Mouse (Mus musculus): ENCODE data around the gene Pex14. TPM values are rescaled to one million over a fixed set of nuclear protein-coding genes. Genes with fewer than 3 reads are reported as not detected.
"Not testable (repeated sequence)": the region's sequence is repeated elsewhere in the genome, so short reads cannot be mapped to it uniquely, and the experiment has no call there.

The Pex14 gene
- total RNA-seq, 2 experiments from 2014 or later, result 18.6 to 20.2 TPM

DNA sequence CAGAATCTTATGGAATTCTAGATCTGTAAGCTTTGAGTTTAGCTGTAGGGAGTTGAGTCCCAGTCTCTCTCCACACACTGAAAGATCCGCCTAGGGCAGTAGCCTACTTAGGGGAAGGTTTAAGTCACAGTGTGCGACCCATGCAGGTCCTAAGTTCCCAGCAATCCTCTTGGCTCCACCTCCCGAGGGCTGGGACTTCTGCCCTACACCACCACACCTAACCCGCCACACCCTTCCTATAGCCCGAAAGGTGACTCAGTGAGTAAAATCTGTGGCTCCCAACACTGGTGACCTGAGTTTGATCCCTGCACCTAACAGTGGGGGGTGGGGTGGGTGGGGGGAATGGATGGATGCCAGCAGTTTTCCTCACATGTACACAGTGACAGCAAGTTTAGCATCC, 23.8 kb upstream of the Pex14 start:
- intact Hi-C loops (cut with DNase I), result no loop called here
- no peak for DNase-seq

GRCm38 (mm10) chr4:149119978-149120562, 20.4 kb upstream of the Pex14 start:
- DNase-seq, result not testable (repeated sequence)

DNA sequence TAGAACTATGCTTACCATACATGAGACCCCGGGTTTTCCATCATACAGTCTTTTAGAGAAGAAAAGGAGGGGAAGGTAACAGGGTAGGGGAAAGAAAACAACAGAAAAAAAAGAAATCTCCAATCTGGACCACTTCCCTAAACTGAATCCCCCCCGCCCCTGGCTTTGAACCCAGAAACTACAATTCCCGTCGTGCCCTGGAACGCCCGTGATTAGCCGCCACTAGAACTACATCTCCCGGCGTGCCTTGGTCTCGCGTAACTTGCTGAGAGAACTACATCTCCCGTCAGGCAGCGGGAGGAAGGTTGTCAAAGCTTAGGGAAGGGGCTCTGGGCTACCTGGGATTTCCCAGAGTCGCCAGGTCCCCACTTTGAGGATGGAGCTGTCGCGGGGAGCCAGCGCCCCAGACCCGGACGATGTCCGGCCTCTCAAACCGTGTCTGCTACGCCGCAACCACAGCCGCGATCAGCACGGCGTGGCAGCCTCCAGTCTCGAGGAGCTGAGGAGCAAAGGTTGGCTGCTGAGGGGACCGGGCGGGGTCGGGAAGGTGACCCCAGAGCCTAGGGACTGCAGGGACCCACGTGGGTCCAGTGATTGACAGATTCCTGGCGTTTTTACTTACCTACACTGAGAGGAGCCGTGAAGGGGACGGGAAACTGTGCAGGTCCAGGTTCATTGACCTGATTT, 4.3 kb upstream of the Pex14 start, which contains the start of gene Dffa:
TSS of gene Dffa (plus strand) at position 272 of the 687 bp plus-strand sequence.
- peak; percentile 86 to 87 for DNase-seq
- intact Hi-C loops (cut with DNase I), result no loop called here

More at GRCm38 (mm10) chr4:149119978-149120562, 20.4 kb upstream of the Pex14 start:
- intact Hi-C loops (cut with DNase I), result not testable (repeated sequence)

DNA sequence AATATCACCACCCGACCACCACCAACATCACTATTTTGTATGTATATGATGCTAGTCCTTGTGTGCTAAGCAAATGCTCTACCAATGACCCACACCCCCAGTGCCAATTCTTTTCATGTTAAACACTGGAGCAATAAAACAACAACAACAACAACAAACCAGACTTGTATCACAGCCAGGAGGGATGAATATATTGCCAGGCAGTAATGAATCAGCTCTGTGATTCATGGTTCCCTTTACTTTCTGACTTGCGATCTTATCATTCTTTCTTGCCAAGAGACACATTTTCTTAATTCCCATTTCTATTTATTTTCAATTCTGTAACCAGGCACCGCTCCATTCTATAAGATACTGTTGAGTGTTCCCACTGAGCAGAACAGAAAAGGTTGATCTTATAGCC, 1.8 kb upstream of the Pex14 start:
- no peak for DNase-seq
- intact Hi-C loops (cut with DNase I), result no loop called here

GRCm38 (mm10) chr4:149100449-149100848, 773 bp upstream of the Pex14 start:
- DNase-seq; intact Hi-C loops (cut with DNase I): not testable (repeated sequence)

DNA sequence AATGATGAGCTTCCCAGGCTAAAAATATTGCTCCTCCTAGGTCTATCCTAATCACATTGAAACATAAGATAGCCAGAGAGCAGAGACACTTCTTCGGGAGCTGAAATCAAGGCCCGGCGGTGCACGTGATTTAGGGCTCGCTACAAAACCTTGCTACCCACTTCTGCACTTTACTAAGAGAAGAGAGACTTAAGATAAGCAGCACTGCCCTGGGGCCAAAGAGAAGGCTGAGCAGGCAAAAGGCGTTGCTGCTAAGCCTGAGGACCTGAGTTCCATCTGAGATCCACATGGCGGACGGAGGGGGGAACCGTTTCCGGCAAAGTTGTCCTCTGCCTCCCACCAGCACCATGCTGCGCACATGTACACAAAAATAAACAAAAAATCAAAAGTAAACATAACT, 1.1 kb downstream of the Pex14 start:
- no peak for DNase-seq
- intact Hi-C loops (cut with DNase I), result no loop called here

DNA sequence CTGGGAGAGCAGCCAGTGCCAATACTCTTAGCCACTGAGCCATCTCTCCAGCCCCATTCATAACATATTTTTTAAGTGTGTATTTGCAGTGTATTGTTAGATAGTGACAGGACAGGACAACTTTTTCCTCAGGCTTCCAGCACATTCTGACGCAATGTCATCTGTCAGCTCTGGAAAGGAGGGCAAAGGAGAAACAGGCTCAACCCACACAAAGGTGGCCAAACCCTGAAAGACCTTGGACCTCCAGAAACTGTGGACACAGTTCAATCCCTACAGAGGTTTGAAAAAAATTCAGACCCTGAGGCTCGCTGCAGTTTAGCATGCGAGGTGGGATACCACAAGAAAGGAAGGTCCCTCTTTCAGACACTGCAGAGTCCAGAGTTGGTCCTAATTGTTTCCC, 1.7 kb downstream of the Pex14 start:
- no peak for DNase-seq
- intact Hi-C loops (cut with DNase I), result no loop called here

DNA sequence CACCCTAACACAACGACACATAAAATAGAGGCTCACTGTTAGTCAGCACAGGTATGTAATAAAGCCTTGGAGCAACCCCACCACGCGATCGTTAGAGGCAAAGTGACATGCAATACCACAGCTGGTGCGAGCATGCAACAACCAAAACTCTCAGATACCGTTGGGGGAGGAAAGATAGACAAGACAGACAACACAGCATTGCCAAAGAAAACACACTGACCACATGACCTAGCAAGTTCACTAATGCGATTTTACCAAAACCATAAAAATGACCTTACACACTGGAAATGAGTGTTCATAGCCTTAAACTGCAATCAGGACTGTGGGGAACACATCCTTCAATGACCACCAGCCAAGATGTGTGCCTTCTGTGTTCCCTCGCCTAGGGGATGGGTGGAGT, 8.3 kb downstream of the Pex14 start:
- intact Hi-C loops (cut with DNase I), result no loop called here
- DNase-seq, result no peak

DNA sequence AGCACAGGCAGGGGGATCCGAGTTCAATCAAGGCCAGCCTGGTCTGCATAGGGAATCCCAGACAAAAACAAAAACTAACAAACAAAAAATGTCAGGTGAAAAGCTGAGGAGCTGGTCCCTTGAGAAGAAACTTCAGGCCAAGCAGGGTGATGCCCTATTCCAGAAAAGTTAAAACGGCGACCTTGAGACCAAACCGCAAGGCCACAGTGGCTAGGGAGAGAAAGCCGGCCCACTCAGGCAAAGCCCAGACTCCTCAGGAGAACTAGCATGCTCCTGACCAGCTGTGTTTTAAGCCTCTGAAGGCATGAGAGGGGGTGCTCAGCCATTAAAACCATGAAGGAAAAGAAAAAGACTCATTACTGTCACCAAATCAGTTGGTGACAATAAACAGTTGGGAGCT, 14.3 kb downstream of the Pex14 start:
- intact Hi-C loops (cut with DNase I), result no loop called here
- DNase-seq, result no peak

- intact Hi-C loops (cut with DNase I), result no loop called here
Observed at GRCm38 (mm10) chr4:149081528-149081927, 18.1 kb downstream of the Pex14 start.

GRCm38 (mm10) chr4:149080111-149080510, 19.6 kb downstream of the Pex14 start:
- DNase-seq, result no peak
- intact Hi-C loops (cut with DNase I), result no loop called here

More at GRCm38 (mm10) chr4:149081528-149081927, 18.1 kb downstream of the Pex14 start:
- peak; percentile 43 to 44 for DNase-seq

DNA sequence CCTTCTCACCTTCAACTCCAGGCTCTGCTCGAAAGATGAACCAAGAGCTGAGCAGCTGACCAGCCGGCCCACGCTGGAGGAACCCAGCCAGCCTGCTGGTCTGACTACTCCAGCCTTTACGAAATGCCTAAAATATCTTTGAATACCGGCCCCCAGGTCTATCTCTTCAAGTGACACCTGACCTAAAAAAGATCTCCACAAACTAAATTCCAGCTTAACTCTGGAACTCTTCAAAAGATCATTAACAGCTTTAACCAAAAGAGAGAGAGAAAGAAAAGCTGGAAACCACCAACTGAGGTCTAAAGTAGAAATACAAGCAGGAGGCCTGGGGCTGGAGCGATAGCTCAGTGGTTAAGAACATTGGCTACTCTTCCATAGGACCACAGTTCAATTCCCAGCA, 20.0 kb downstream of the Pex14 start:
- DNase-seq, result no peak
- intact Hi-C loops (cut with DNase I), result loop anchor here (5.0 kb wide), 1 partner anchor 377 kb away; no protein-coding TSS in a partner anchor

- intact Hi-C loops (cut with DNase I), result loop anchor here (5.0 kb wide), 1 partner anchor 376 kb away; no protein-coding TSS in a partner anchor
Observed at GRCm38 (mm10) chr4:149078261-149078660, 21.4 kb downstream of the Pex14 start.

GRCm38 (mm10) chr4:149075871-149076575, 23.7 kb downstream of the Pex14 start:
- intact Hi-C loops (cut with DNase I), result loop anchor here (5.0 kb wide), 1 partner anchor 374 kb away; no protein-coding TSS in a partner anchor
- DNase-seq, result peak; percentile 26 to 29

More at GRCm38 (mm10) chr4:149078261-149078660, 21.4 kb downstream of the Pex14 start:
- no peak for DNase-seq

DNA sequence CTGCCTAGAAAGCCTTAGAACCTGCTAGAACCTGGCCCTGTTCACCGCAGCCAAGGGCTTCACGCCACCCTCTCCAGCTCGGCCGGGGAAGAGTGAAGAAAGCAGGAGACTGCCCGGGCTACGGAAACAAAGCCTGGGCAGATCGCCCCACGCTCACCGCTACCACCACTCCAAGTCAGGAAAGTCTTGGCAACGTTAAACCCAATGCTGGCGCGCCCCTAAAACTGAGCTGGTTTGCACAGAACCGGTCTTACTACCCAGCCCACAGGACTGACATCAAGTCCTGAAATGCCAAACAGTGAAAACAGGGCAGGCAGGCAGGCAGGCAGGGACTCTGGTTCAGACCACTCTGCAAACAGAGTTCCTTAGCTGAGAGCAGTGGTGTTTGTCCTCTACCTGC, 24.6 kb downstream of the Pex14 start:
- no peak for DNase-seq
- intact Hi-C loops (cut with DNase I), result loop anchor here (5.0 kb wide), 1 partner anchor 373 kb away; no protein-coding TSS in a partner anchor

- DNase-seq, result no peak
- intact Hi-C loops (cut with DNase I), result no loop called here
Observed at GRCm38 (mm10) chr4:149066672-149067551, 32.8 kb downstream of the Pex14 start.

DNA sequence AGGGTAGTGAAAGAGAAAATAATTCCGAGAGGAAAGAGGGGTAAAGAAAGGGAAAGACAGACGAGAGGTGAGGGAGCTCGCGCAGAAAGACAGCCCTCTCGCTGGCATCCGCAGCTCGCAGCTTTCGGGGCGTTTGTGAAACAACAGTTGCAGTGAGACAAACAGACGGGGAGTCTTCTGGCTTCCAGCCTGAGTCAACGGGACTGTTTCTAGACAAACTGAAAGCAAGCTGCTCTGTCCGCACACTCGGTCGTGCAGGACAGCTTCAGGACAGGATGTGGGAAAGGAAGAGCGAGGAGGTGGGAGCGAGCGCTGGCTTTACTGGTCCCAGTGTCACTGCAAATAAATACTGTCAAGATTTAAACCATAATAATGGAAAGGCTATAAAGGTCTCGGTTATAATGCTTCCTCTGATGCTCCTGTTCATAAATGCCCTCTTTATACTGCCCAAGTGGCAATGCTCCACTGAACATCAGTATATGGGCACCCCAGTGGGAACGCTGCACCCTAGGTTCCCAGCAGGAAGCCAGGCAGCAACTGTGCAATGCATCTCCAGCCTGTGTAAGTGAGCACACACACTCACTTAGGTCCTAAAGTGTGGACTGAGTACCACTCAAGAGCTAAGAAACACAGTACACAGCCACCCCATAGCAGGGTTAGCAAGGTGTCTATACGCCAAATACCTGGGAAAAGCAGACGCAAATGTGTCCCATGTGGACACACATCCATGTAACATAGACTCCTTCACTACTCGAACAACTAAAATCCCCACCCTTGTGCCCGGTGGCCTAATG, 35.4 kb downstream of the Pex14 start:
- no peak for DNase-seq
- intact Hi-C loops (cut with DNase I), result no loop called here

GRCm38 (mm10) chr4:149062406-149063318, 37.0 kb downstream of the Pex14 start:
- DNase-seq, result no peak
- intact Hi-C loops (cut with DNase I), result no loop called here

DNA sequence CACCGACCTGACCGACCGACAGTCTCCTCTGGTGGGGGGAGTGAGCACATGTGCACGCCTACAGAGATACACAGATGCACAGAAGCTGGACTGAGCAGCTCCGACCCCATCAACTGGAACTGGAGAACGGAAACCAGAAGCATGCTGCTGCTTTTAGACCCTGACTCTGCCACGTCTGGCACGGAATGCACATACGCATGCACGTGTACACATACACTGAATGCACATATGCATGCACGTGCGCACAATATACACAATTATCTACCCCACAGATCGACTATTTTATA, 38.3 kb downstream of the Pex14 start:
- no peak for DNase-seq
- intact Hi-C loops (cut with DNase I), result no loop called here
